In the genomic region with DNA sequence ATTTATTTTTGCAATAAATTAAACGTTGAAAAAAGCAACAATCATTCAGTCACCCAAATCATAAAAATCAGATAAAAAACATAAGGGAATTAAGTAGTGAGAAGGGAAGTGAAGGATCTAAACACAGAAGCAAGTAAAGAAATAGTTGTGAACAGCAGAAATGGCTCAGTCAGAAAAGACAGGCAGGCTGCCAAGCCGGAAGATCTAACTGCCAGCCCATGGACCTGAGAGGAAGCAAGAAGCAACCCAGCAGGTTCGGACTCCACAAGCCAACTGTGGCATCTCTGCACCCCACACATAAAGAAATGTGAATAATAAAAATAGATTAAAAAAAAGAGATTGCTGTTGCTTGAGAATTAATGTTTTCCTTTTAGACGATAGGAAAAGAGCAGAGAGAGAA, we compare ENCODE assay signal across 20 mouse cellular contexts.
DNase-seq lines count a peak whose midpoint lies in the region; ATAC-seq and TF ChIP-seq lines count a peak whose summit lies in the region.
"Had no signal": no experiment of that assay in that cellular context is flagged by ENCODE, and none has a peak within 500 bp of the region (broad histone marks: within the 10 kb centered on the region; RNA-seq: fewer than 3 reads in every experiment).

No protein-coding gene starts in this region.

- DNase-seq in cerebellum, adult 2 months = peak; percentile 12 to 24
- DNase-seq in cerebellum, adult 9-10 months = no peak
- DNase-seq in forebrain, postnatal 0 days = peak; percentile 41
- peak; percentile 32 for DNase-seq in left cerebral cortex, postnatal 4 days
- DNase-seq in left cerebral cortex, adult 11 months (ENCODE audit: low spot score) = no peak
- DNase-seq in right cerebral cortex, adult 2 months (ENCODE audit: low spot score in 2 of 2) = peak; percentile 23 to 25
- DNase-seq in right cerebral cortex, postnatal 36 days (ENCODE audit: low spot score in 2 of 2) = no peak
- DNase-seq: adrenal gland, adult 8-10 months; kidney, adult 2 months; kidney, postnatal 14 days; thymus, postnatal 14 days had no signal

- H3K4me1 ChIP-seq in cerebellum, adult 2 months (ENCODE audit: control insufficient read depth, insufficient read depth, low read length) = no peaks in the 10 kb centered on the region
- no peaks in the 10 kb centered on the region for H3K4me1 ChIP-seq in forebrain, postnatal 0 days (ENCODE audit: insufficient read depth)
- no peaks in the 10 kb centered on the region for H3K4me1 ChIP-seq in forebrain, embryonic 15.5 days
- H3K4me1 ChIP-seq: forebrain, embryonic 10.5 days; hindbrain, embryonic 12.5 days had no signal

- H3K4me2 ChIP-seq in forebrain, postnatal 0 days (ENCODE audit: low read depth) = no peak overlapping the region
- no peak overlapping the region for H3K4me2 ChIP-seq in forebrain, embryonic 15.5 days (replicated peaks)
- H3K4me2 ChIP-seq: hindbrain, embryonic 12.5 days had no signal

- intact Hi-C loops in left cerebral cortex, postnatal 4 days (cut with DNase I) = no loop called here

- H3K27ac ChIP-seq in cerebellum, adult 2 months (ENCODE audit: insufficient read depth, low read length) = no peak overlapping the region
- no peak overlapping the region for H3K27ac ChIP-seq in forebrain, postnatal 0 days (ENCODE audit: low read depth, low read length)
- no peak overlapping the region for H3K27ac ChIP-seq in forebrain, embryonic 15.5 days (replicated peaks)
- H3K27ac ChIP-seq: forebrain, embryonic 10.5 days; hindbrain, embryonic 12.5 days; layer of hippocampus, adult 2 months; left cerebral cortex, adult 2 months; liver, embryonic 14.5 days had no signal

- no peaks in the 10 kb centered on the region for H3K27me3 ChIP-seq in cerebellum, adult 2 months (ENCODE audit: control insufficient read depth, insufficient read depth, low read length)
- H3K27me3 ChIP-seq in forebrain, postnatal 0 days (ENCODE audit: insufficient read depth, low read length) = no peaks in the 10 kb centered on the region
- H3K27me3 ChIP-seq in forebrain, embryonic 15.5 days = no peaks in the 10 kb centered on the region
- H3K27me3 ChIP-seq: hindbrain, embryonic 12.5 days; Patski had no signal

- no peaks in the 10 kb centered on the region for H3K36me3 ChIP-seq in forebrain, postnatal 0 days (ENCODE audit: insufficient read depth)
- H3K36me3 ChIP-seq in forebrain, embryonic 15.5 days = no peaks in the 10 kb centered on the region
- H3K36me3 ChIP-seq: forebrain, embryonic 10.5 days; hindbrain, embryonic 12.5 days had no signal

- no peak for TF ChIP-seq POLR2A in cerebellum, adult 2 months (IDR thresholded peaks at IDR 0.05; ENCODE audit: borderline replicate concordance, insufficient read depth, low read length)

- 36% methylated on average over 4 of the region's 4 CpGs for WGBS in cerebellum, adult 2 months
- 54% methylated on average over 4 of the region's 4 CpGs for WGBS in forebrain, postnatal 0 days
- 56% methylated on average over 4 of the region's 4 CpGs for WGBS in forebrain, embryonic 15.5 days

- no peak for ATAC-seq in forebrain, postnatal 0 days
- no peak for ATAC-seq in forebrain, embryonic 15.5 days (replicated peaks)
- ATAC-seq: CD4-positive, CD25-positive, alpha-beta regulatory T cell, adult 4 months; inflammation-experienced regulatory T-cells, adult 6 months; Patski had no signal

- no peak overlapping the region for H3K4me3 ChIP-seq in cerebellum, adult 2 months (replicated peaks; ENCODE audit: insufficient read depth, low read depth, low read length)
- no peak overlapping the region for H3K4me3 ChIP-seq in forebrain, postnatal 0 days (ENCODE audit: low read depth, low read length)
- no peak overlapping the region for H3K4me3 ChIP-seq in forebrain, embryonic 15.5 days
- H3K4me3 ChIP-seq: forebrain, embryonic 10.5 days; hindbrain, embryonic 12.5 days; layer of hippocampus, adult 2 months; left cerebral cortex, adult 2 months had no signal

- H3K9ac ChIP-seq in forebrain, postnatal 0 days = no peak overlapping the region
- H3K9ac ChIP-seq in forebrain, embryonic 15.5 days (replicated peaks) = no peak overlapping the region
- H3K9ac ChIP-seq: hindbrain, embryonic 12.5 days; liver, embryonic 14.5 days had no signal

- no peak for TF ChIP-seq CTCF in cerebellum, adult 2 months (IDR thresholded peaks at IDR 0.05; ENCODE audit: borderline replicate concordance, insufficient read depth, low read depth, low read length)
- TF ChIP-seq CTCF in forebrain, postnatal 0 days (IDR thresholded peaks at IDR 0.05; ENCODE audit: low read depth) = no peak

- H3K9me3 ChIP-seq in forebrain, postnatal 0 days (ENCODE audit: low read length) = no peaks in the 10 kb centered on the region
- H3K9me3 ChIP-seq in forebrain, embryonic 15.5 days = no peaks in the 10 kb centered on the region
- H3K9me3 ChIP-seq: forebrain, embryonic 10.5 days; hindbrain, embryonic 12.5 days had no signal

Comparison
In these comparisons a context has a peak if more than half of its experiments do, and no peak if none do; other contexts are left out.
1. DNase-seq: peak in cerebellum, adult 2 months (2 of 2), forebrain, postnatal 0 days (single experiment), left cerebral cortex, postnatal 4 days (single experiment) and right cerebral cortex, adult 2 months (2 of 2); none in cerebellum, adult 9-10 months (single experiment), left cerebral cortex, adult 11 months (single experiment) and right cerebral cortex, postnatal 36 days (0 of 2).